Mouse (Mus musculus) limb, embryonic 14.5 days (tissue): ENCODE data around the gene Acad10. TPM values are rescaled to one million over a fixed set of nuclear protein-coding genes. Genes with fewer than 3 reads are reported as not detected.
A peak's percentile ranks its signal among the peaks of the same experiment; 100 is the strongest.

Experiments used
- ATAC-seq: fragments of 200-750 bp; cut with Nextera tagmentation; 2 replicates; pipeline ENCODE4 v1.8.0; 2017; ENCODE audit warnings: low read depth, moderate number of reproducible peaks, moderate TSS enrichment; ENCODE audit not compliant: low FRiP score
- DNase-seq: peaks from one replicate; pipeline ENCODE4 v3.0.0-alpha.2; 2015; ENCODE audit warnings: low spot score
- H3K27ac ChIP-seq: fragments of 300-500 bp; sonication (generic); replicated peaks from 2 replicates; pipeline ENCODE4 v1.5.1; 2014; ENCODE audit warnings: low read depth, mild to moderate bottlenecking, low read length, moderate library complexity, mixed read lengths
- H3K27me3 ChIP-seq: fragments of 300-500 bp; sonication (generic); 2 replicates; pipeline ENCODE4 v1.6.1; 2014; ENCODE audit warnings: low read length, mixed read lengths; ENCODE audit not compliant: control insufficient read depth, insufficient read depth
- H3K36me3 ChIP-seq: fragments of 300-500 bp; sonication (generic); 2 replicates; pipeline ENCODE4 v1.6.1; 2014; ENCODE audit warnings: mild to moderate bottlenecking, low read length, moderate library complexity, mixed read lengths; ENCODE audit not compliant: control insufficient read depth, insufficient read depth
- H3K4me1 ChIP-seq: fragments of 300-500 bp; sonication (generic); 2 replicates; pipeline ENCODE4 v1.6.1; 2014; ENCODE audit warnings: antibody characterized with exemption, low read length, mixed read lengths; ENCODE audit not compliant: control insufficient read depth, insufficient read depth
- H3K4me2 ChIP-seq: fragments of 300-500 bp; sonication (generic); replicated peaks from 2 replicates; pipeline ENCODE4 v1.6.1; 2014; ENCODE audit warnings: low read depth, mild to moderate bottlenecking, low read length, moderate library complexity; ENCODE audit not compliant: severe bottlenecking
- H3K4me3 ChIP-seq: fragments of 300-500 bp; sonication (generic); replicated peaks from 2 replicates; pipeline ENCODE4 v1.5.1; 2014; ENCODE audit warnings: low read length
- H3K9ac ChIP-seq: fragments of 300-500 bp; sonication (generic); 2 replicates; pipeline ENCODE4 v1.6.1; 2014; ENCODE audit warnings: mild to moderate bottlenecking, low read depth, low read length, moderate library complexity; ENCODE audit not compliant: severe bottlenecking
- H3K9me3 ChIP-seq: fragments of 300-500 bp; sonication (generic); 2 replicates; pipeline ENCODE4 v1.6.1; 2016; ENCODE audit warnings: low read length; ENCODE audit not compliant: control insufficient read depth
- POLR2A ChIP-seq: fragments of 200-500 bp; IDR thresholded peaks from 2 replicates; pipeline ENCODE4 v1.8.0; 2012; ENCODE audit warnings: inconsistent platforms, mild to moderate bottlenecking, moderate library complexity, borderline replicate concordance; ENCODE audit not compliant: insufficient read depth, insufficient read length; ENCODE audit errors: extremely low read depth
- WGBS: fragments of 180-500 bp; shearing (Covaris S2); extraction: QIAGEN DNeasy Blood & Tissue Kit; methylation state at CpG from one replicate; pipeline ENCODE4 v1.1.7; 2014; 5-methylcytosine and 5-hydroxymethylcytosine counted together
- polyA plus RNA-seq, 2 experiments: library from polyadenylated mRNA; depleted of rRNA in 1 of 2; stranded (reverse) in 1 of 2; unstranded in 1 of 2; fragments of >200 nt; fragmentation: Nextera tagmentation in 1 of 2; extraction: Ambion mirVana in 1 of 2; gene quantifications; 2 replicates each; pipeline versions ENCODE4 v1.2.1 to v1.2.3; 2012 to 2014

Gene Acad10
- polyA plus RNA-seq, 2 experiments: 1.3 to 2.6 TPM

- ATAC-seq: no peak
Measured at GRCm38 (mm10) chr5:121597332-121597731, 63.0 kb downstream of the Acad10 start.

GRCm38 (mm10) chr5:121596226-121596625 is 64.1 kb downstream of the Acad10 start:
- TF ChIP-seq POLR2A: no peak
- no peaks in the 10 kb centered on the region for H3K9me3 ChIP-seq
- no peak overlapping the region for H3K9ac ChIP-seq
- DNase-seq: no peak
- no peak overlapping the region for H3K4me2 ChIP-seq
- no peak overlapping the region for H3K27ac ChIP-seq
- ATAC-seq: no peak
- peaks cover 14% of the 10 kb centered on the region for H3K4me1 ChIP-seq
- no peak overlapping the region for H3K4me3 ChIP-seq
- H3K36me3 ChIP-seq: no peaks in the 10 kb centered on the region
- no peaks in the 10 kb centered on the region for H3K27me3 ChIP-seq
- 80% methylated on average over 6 of the region's 6 CpGs for WGBS

More at GRCm38 (mm10) chr5:121597332-121597731, 63.0 kb downstream of the Acad10 start:
- no peak overlapping the region for H3K4me3 ChIP-seq
- WGBS: 59% methylated on average over 4 of the region's 4 CpGs
- H3K27ac ChIP-seq: no peak overlapping the region
- no peak overlapping the region for H3K9ac ChIP-seq
- no peaks in the 10 kb centered on the region for H3K9me3 ChIP-seq
- H3K36me3 ChIP-seq: no peaks in the 10 kb centered on the region
- H3K4me1 ChIP-seq: peaks cover 11% of the 10 kb centered on the region; the same call in 1 of the 2 replicates
- no peaks in the 10 kb centered on the region for H3K27me3 ChIP-seq
- no peak overlapping the region for H3K4me2 ChIP-seq
- no peak for TF ChIP-seq POLR2A
- no peak for DNase-seq

GRCm38 (mm10) chr5:121595758-121596157 is 64.6 kb downstream of the Acad10 start:
- Histone ChIP-seq H3K36me3 (no peaks in the 10 kb centered on the region), H3K4me2 (no peak overlapping the region), H3K27ac (no peak overlapping the region), H3K9me3 (no peaks in the 10 kb centered on the region), H3K4me3 (no peak overlapping the region), H3K4me1 (peaks cover 14% of the 10 kb centered on the region), H3K9ac (no peak overlapping the region), H3K27me3 (no peaks in the 10 kb centered on the region)
- ATAC-seq (no peak), DNase-seq (no peak)
- TF ChIP-seq POLR2A: no peak
- WGBS: 85% methylated on average over 6 of the region's 6 CpGs

GRCm38 (mm10) chr5:121594714-121595313 is 65.5 kb downstream of the Acad10 start:
- Histone ChIP-seq H3K4me2 (peak overlapping the region; percentile 59; the same call in 1 of the 2 replicates), H3K9ac (no peak overlapping the region), H3K4me1 (peaks cover 14% of the 10 kb centered on the region), H3K27ac (no peak overlapping the region), H3K36me3 (no peaks in the 10 kb centered on the region; the same call in 1 of the 2 replicates), H3K4me3 (no peak overlapping the region), H3K27me3 (no peaks in the 10 kb centered on the region), H3K9me3 (no peaks in the 10 kb centered on the region)
- TF ChIP-seq POLR2A: no peak
- no peak for ATAC-seq
- no peak for DNase-seq
- 78% methylated on average over 6 of the region's 6 CpGs for WGBS

GRCm38 (mm10) chr5:121593451-121594401 is 66.6 kb downstream of the Acad10 start, which contains the start of gene Aldh2:
Aldh2 (minus strand) TSS chr5:121593824.
- 2% methylated on average over 45 of the region's 47 CpGs for WGBS
- H3K4me2 ChIP-seq: peak within 1 kb of the TSS; percentile 59
- no peaks in the 10 kb centered on the region for H3K27me3 ChIP-seq
- H3K9me3 ChIP-seq: no peaks in the 10 kb centered on the region
- H3K9ac ChIP-seq: peak within 1 kb of the TSS; percentile 83
- peak; percentile 90 for ATAC-seq
- H3K4me1 ChIP-seq: peaks cover 14% of the 10 kb centered on the region
- H3K27ac ChIP-seq: peak within 1 kb of the TSS; percentile 78
- TF ChIP-seq POLR2A: 0 out of 2 replicates have a peak, but pooled peaks have one; percentile 23
- no peaks in the 10 kb centered on the region; the same call in 1 of the 2 replicates for H3K36me3 ChIP-seq
- peak; percentile 90 for DNase-seq
- peak within 1 kb of the TSS; percentile 81 for H3K4me3 ChIP-seq
